Mouse (Mus musculus): ENCODE measurements around the gene Gm10160. TPM values are rescaled to one million over a fixed set of nuclear protein-coding genes. Genes with fewer than 3 reads are reported as not detected.
"Not testable (repeated sequence)": the region's sequence is repeated elsewhere in the genome, so short reads cannot be mapped to it uniquely, and the experiment has no call there.

The Gm10160 gene
- total RNA-seq, 2 experiments from 2014 or later = not detected

DNA sequence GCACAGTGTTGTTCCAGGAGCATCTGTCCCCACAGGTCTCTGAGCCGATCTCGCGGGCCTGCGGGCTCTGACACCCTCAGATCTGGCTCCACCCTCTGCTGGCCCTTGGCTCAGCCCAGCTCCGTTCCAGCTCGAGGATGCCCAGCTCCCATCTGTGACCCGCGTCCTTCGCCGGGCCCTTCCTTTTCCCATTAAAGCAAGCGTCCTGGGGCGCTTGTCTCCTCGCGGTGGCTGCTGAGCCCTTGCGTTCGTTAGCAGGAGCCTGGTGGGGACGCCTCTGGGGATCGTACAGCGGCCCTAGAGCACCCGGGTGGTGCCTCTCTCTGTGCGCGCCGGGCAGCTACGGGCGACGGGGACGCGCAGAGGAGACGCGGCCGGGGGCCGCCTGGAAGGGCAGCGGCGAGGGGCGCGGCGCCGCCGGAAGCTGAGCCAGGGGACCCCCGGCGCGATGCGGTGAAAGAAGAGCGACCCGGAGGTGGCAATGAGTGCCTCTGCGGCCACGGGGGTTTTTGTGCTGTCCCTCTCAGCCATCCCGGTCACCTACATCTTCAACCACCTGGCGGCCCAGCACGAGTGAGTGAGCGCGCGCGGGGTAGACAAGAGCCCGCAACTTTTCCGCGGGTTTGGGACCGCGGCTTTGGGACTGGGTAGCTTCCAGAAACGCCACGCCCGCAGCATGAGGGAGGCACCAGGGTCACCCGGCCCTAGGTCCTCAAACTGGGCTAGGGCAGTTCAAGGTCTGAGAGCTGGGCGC is 3.6 kb upstream of the Gm10160 start, which contains the start of gene Tm6sf1:
Gene Tm6sf1, plus strand, starts transcription at position 34 of the 754 bp plus-strand sequence.
- peak; percentile 21 for ATAC-seq (replicated peaks; ENCODE audit: poor library complexity)

DNA sequence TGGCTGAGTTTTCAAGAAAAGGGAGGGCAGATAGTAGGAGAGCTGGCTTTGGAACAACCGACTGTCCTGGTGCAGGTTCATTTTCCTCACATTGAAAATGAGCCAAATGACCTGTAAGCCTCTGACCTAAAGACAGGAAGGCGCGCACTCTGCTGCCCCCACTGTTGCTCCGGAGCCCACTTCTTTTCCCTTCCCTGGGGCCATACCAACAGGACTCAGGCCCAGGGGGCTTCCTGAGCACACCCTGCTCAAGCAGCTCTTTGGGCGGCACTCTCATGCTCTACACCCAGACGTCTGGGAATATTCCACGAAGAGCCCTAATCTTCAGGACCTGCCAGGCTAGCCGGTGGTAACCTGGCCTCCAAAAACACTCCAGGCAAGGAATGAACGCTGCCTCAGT is 2.6 kb upstream of the Gm10160 start:
- no peak for ATAC-seq (replicated peaks; ENCODE audit: poor library complexity)

DNA sequence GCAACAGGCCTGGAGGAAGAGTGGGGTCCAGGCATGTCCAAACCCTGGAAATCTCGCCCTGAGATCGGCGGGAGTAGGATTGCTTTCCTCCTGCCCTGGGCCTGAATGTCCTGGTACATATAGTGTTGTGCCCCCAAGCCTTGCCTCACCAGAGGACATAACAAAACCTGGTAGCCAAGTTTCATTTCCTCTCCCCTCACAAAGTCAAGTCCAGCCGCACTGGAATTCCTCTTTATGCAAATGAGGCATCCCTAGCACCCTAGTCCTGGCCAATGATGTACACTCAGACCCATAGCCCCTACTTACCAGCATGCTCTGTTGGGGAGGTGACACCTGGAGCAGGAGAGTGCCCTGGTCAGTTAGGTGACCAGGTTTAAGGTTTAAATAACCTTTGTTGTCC is 627 bp upstream of the Gm10160 start:
- no peak for ATAC-seq (replicated peaks; ENCODE audit: poor library complexity)

DNA sequence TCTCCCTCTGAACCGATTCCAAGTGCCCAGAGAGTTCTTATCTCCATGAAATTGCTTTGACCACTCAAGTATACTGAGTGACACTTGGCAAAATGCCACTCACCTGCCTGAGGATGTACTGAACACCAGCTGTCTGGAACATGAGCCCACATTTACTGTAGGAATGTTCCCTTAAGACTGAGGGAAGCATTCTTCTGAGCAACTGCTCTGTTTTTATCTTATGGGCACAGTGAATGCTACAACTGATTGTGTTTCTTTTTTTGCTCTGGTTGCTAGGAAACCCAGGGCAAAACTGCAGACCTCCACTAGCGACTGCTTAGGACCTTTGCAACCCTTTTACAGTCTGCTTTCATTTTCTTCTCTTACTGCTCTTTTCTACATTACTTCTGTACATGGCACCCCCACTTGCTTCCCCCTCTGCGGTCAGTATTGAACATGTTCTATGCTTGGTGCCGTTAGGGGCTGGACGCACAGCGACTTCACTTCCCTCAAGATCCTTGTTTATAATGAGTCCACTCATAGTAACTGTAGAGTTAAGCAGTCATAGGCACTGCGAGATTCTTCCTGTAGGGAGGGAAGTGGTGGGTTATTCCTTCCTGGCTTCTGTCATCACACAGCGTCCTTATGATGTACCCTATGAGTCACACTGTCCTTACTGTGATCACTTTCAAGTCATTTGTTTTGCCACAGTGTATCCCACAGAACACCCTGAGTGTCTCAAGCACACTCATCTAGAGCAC is 856 bp downstream of the Gm10160 start:
- ATAC-seq (replicated peaks; ENCODE audit: poor library complexity) = peak; percentile 71

DNA sequence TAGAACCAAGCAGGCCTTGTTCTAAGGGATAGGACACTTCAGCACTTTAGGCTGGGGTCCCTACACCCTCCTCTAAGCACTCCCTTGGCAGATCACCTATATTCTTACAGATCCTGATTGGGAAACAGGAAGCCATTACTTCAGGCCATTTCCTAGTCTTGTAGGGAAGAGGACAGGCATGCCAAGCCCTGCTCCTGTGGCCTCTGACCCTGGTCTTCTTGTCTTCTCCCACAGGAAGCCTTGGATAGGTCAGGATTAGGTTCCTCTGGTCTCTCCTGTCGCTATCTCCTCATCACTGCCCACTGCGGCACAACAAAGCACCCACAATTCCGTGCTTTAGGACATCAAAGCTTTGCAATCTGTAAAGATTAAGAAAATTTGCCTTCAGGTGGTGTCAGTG is 3.9 kb downstream of the Gm10160 start:
- no peak for ATAC-seq (replicated peaks; ENCODE audit: poor library complexity)

DNA sequence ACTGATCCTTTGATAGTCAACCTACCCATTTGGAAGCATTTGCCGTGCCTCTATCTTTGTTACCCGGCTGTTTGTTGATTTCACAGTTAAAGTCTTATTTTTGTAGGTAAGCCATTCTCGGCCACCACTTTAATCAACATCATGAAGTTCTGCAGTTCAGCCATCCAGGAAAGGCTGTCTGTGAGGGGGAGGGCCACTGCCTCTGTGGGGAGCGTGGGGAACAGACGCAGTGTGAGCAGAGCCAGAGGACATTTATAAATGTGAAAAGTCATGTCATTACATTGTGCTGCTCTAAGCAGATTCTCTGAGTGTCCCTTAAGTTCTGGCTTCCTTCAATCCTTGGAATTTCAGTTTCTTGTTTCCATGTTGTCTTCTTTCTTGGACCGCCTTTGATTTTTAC is 5.4 kb downstream of the Gm10160 start:
- ATAC-seq (replicated peaks; ENCODE audit: poor library complexity) = no peak

DNA sequence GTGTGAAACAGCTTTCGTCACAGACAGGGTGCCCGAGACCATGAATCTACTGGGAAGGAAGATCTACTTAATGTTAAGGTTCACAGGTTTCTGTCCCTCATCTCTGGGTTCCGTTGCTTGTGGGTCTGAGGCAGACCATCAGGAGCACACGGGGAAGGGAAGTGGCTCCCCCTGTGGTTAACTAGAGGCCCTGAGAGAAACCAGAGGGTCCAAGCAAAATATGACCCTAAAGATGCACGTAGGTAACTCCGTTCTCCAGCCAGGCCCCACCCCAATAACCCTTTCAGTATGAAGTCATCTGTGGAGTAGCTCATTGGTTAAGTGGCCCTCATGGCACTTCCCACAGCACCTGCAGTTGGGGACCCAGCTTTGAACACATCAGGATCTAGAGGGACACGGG is 6.0 kb downstream of the Gm10160 start:
- peak; percentile 53 for ATAC-seq (replicated peaks; ENCODE audit: poor library complexity)

DNA sequence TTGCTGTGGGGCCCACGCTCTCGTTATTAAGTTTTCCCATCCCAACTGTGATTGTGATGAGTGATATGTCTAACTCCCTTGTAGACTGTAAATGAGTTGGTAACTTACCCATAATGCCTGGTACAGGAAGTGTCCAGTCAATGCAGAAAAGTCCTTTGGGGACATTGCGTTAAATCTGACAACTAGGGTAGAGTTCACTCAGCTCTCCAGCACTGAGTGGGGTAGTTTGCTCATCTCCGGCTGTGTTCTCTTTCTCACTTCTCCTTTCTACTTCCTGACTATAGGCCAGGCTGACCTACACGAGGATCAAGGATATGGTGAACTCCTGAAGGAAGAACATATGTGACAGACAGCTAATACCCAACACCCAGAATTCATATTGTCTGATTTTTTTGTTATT is 6.4 kb downstream of the Gm10160 start:
- peak; percentile 88 for ATAC-seq (replicated peaks; ENCODE audit: poor library complexity)

DNA sequence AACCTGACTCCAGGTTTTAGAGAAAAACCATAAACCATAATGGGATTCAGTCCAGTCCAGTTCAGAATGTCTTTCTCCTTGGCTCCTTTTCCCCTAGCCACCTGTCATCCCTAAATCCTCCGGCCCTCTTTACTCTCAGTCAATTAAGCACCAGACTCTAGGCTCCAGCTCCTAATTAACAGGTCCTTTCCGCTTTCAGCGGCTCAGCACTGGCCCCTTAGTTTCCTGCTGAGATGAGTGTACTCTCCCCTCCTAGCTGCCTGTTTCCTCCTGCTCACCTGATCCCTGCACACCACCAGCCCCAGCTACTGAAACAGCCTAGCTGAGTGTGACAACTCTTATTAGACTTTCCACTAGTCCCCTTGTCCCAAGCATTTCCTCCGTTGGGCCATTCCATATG is 7.8 kb downstream of the Gm10160 start:
- ATAC-seq (replicated peaks; ENCODE audit: poor library complexity) = no peak

DNA sequence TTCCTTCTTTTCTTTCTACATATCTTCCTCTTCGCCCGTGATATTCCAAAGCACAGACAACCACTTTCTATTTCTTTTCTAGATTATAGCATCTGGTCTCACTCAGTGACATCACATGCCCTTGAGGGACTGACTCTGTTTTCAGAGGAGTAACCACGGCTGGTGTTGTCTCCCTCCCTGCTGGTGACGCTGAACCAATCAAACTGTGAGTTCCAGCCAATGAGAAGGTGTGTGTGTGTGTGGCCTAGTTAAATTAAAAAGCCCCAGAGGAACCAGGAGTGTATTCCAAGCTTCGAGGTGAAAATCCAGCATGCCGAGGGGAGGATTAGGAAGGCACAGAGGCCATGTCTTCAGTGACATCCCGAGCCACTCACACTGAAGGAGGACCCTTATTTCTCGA is 8.6 kb downstream of the Gm10160 start:
- no peak for ATAC-seq (replicated peaks; ENCODE audit: poor library complexity)

DNA sequence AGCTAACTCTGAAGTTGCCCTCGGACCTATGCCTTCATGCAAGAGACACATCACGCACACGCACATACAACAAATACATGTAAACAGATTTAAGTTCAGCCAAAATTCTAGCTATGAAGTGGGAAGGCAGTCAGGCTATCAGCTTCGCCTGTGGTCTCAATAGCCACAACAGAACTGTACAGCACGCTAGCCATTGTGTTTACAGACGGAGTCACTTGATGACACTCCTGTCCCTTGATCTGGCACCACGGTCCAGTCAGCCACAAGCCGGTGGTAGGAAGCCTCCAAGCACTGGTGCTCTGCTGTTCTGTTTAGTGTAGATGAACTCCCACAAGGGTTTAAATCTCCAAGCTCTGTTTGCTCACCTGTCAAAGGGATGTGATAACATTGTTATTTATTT is 9.6 kb downstream of the Gm10160 start:
- no peak for ATAC-seq (replicated peaks; ENCODE audit: poor library complexity)

DNA sequence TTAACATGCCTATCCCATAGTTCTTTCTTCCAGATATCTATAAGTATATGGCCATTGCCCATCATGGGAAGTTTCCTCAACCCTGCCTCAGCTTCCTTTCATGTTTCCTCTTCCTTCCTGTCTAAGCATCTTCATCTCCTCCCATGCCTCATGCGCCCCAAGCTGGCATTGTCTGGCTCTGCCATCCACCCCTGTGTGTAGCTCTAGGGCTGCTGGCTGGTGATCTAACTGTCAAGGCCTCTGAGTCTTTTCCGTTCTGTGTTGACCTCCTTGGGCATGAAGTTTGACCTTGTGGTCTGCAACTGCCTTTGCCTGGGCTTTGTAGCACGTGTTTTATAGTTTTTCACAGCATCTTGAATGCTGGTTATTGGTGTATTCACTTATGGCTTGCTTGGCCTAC is 10.3 kb downstream of the Gm10160 start:
- ATAC-seq (replicated peaks; ENCODE audit: poor library complexity) = no peak

DNA sequence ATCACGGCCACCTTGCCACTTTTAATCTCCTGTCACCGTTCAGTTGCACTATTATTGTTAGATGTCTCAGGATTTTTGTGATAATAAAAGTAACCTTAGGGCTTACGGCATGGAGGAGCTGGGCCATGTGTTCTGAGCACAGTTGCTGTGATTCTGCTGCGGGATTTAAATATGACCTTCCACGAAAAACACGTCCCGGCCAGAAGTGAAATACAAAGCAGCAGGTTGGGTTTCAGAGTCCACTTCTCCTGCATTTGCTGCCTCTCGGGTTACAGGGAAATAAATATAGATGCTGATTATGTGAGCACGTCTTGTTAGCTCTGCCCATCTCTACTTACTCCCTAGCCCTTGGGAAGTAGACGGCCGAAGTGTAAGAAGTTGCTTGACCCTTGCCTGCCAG is 10.8 kb downstream of the Gm10160 start:
- no peak for ATAC-seq (replicated peaks; ENCODE audit: poor library complexity)

DNA sequence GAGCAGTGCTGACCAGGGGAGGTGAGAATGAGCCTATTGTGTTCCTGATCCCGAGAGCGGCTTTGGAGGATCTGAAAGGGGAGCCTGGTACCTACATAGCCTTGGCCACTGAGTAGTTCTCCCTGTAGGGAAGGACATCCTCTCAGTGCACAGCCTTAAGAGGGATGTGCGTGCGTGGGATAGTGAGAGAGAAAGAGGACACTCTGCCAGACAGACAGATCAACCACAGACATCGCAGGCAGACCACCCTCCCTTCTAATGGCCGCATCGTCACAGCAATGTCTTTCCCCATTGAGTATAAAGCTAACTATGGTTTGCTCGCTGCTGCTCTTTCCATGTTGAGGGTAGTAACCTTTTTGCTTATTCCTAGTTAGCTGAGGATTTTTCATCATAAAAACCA is 11.7 kb downstream of the Gm10160 start:
- no peak for ATAC-seq (replicated peaks; ENCODE audit: poor library complexity)

DNA sequence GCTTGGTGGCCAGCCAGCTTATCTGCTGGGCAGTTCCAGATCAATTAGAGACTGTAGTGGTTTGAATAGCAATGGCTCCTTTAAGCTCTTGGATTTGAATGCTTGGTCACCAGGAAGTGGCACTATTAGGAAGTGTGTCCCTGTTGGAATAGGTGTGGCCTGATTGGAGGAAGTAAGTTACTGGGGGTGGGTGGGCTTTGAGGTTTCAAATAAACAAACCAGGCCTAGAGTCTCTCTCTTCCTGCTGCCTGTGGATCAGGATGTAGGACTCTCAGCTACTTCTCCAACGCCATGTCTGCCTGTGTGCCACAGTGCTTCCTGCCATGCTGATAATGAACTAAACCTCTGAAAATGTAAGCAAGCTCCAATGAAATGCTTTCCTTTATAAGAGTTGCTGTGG is 12.6 kb downstream of the Gm10160 start:
- peak; percentile 23; the same call in 1 of the 2 replicates for ATAC-seq (replicated peaks; ENCODE audit: poor library complexity)

DNA sequence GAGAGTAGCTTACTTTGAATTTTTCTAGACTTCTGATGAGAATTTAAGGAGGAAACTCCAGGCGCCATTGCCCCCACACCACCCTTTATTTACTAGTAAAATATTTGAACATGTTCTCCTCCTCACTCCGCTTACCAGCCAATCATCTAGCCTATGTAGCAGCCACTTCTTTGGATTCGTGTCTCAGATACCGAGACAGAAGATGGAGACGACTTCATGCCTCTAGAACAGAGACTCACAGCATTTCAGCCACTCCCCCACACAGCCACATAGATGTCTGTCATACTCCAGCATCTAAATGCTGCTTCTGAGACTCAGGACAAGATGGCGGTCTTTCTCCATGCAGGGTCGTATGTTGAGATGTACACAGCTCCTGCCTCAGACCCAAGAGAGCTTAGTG is 13.5 kb downstream of the Gm10160 start:
- no peak for ATAC-seq (replicated peaks; ENCODE audit: poor library complexity)

DNA sequence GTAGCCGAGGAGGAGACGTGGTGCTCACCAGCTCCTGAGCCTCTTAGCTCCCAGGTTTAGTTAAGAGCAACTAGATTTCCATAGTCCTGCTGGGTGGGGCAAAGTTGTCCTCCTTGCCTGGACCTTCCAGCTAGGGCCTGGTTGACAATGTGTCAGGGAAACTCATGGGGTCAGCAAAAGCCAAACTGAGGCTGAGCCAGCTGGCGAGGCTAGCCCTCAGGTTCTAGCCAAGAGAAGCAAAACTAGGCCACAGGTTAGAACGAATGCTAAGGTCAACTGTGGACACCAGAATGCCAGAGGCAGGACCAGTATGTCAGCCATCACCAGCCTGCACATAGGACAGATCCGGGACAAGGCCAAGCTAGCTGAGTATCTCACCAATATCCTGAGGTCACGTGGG is 14.2 kb downstream of the Gm10160 start:
- no peak for ATAC-seq (replicated peaks; ENCODE audit: poor library complexity)

DNA sequence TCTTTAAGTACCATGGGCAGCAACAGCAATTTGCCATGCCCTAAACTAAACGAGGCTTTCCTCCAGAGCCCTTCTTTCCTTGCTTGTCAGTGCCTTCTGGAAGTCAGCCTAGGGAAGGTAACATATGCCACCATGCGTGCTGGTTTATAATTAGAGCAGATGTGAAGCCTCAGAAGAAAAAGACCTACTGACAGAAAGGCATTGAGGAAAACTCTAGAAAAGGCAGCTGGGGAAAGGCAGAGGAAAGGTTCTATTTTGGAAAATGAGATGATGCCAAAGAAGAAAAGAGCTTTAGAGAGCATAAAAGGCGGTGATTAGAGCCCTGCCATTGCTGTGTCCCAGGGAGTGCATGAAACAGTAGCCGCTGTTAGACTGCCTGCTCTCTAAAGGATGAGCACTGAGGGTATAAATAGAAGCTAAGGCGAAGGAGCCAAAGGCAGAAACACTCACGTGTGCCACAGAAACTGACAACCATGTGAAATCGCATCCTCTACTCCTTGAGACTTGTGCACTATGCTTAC is 14.9 kb downstream of the Gm10160 start:
- no peak for ATAC-seq (replicated peaks; ENCODE audit: poor library complexity)

DNA sequence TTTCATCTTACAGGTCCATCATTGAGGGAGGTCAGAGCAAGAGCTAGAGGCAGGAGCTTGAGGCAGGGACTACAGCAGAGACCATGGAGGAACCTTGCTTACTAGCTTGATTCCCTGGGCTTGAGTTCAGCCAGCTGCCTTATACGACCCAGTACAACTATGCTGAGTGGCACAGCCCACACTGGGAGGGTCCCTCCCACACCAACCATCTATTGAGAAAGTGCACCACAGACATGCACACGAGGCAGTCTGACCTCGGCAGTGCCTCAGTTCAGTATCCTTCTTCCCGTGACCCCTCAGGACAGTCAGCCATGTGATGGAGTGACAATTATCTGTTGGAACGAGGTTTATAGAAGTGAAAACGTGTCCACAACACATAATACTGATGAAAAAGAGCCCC is 15.8 kb downstream of the Gm10160 start:
- ATAC-seq (replicated peaks; ENCODE audit: poor library complexity) = no peak

DNA sequence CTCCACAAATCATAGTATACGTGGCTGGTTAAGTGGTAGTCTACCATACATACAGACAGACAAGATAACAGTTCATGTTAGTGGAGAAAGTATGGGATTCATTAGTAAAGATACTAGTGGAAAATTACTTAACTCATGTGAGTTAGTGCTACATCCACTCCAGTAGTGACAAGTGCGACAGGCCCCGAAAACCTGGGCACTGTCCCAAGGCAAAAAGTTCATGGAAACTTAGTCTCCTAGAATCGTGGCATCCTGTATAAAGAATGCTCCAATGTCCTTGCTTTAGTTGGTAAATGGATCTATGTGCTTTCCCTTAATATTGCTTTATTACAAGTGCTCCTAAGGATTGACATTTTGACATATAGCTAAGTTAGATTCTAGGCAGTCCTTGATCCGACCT is 17.8 kb downstream of the Gm10160 start:
- not testable (repeated sequence) for ATAC-seq (replicated peaks; ENCODE audit: poor library complexity)

DNA sequence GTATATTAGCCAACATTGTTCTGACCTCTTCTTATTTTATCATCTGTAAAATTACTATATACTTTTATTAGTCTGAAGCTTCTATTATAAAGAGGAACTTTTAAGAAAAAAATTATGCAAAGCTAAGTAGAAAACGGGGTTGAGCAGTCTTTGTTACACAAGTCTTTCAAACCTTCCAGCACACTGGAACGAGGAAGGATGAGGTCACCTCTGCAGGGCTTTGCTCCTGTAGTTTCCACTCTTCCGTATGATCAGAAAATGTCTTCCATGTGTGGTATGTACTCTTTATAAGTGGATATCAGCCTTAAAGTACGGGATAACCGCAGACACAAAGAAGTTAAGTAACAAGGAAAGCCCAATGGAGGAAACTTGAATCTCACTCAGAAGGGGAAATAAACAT is 20.2 kb downstream of the Gm10160 start:
- ATAC-seq (replicated peaks; ENCODE audit: poor library complexity) = peak; percentile 55

DNA sequence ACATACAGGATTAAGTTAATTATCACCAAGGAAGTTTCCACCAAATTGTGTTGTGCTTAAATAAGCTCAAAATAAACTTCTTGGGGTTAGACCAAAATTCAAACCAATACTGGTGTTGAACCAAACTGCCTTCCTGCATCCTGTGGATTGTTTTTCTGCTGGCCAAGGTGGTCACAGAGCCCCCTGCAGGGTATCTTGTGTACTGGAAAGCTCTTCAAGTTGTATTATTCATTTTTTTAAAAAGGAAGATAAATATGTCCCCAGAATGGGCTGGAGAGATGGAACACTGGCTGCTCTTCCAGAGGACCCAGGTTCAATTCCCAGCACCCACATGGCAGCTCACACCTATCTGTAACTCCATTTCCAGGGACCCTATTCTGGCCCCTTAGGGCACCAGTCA is 20.7 kb downstream of the Gm10160 start:
- peak; percentile 48; the same call in 1 of the 2 replicates for ATAC-seq (replicated peaks; ENCODE audit: poor library complexity)
